Mouse (Mus musculus): ENCODE data around the gene Rbpjl. TPM values are rescaled to one million over a fixed set of nuclear protein-coding genes. Genes with fewer than 3 reads are reported as not detected.

Rbpjl gene
- total RNA-seq (2014; fragmentation: Nextera tagmentation) (not detected in 2 replicates), total RNA-seq (2017) (not detected in 2 replicates)

DNA sequence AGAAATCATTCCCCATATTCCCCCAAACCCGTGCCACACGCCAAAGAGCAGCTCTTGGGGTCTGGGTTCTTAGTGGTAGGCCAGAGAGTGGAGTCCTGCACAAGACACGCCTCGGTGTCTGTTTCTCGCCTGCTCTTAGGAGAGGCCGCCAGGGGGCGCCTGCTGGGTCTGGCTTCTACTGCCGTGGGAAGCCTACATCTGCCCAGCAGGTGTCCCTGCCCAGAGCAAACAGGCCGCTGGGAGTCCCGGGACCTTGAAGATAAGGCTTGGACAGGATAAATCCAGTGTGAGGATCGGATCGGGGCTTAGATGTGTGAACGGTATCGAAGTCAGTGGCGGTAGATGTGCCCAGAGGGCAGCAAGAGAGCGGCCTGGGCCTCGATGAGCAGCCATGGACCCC, at the start of gene Rbpjl:
TSS of gene Rbpjl (plus strand) at position 236 of the 400 bp plus-strand sequence.
- ATAC-seq (replicated peaks; ENCODE audit: poor library complexity, severe bottlenecking): peak; percentile 81

DNA sequence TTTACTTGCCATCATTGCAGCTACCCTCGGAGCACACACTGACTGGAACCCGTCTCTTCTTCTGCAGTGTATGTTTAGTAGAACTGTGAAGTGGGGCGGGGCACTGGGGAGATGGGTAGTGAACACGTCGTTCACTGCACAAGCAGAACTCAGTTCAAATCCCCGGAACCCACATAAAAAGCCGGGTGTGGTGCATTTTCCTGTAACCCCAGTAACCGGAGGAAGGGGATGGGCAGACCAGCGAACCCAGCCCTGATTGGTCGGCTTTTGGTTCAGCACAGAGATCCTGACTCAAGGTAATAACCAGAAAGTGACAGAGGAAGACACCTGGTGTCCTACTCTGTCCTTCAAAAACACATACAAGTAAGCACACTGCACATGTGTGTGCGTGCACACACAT, 49.6 kb upstream of the Rbpjl start:
- ATAC-seq (replicated peaks; ENCODE audit: poor library complexity, severe bottlenecking): no peak

DNA sequence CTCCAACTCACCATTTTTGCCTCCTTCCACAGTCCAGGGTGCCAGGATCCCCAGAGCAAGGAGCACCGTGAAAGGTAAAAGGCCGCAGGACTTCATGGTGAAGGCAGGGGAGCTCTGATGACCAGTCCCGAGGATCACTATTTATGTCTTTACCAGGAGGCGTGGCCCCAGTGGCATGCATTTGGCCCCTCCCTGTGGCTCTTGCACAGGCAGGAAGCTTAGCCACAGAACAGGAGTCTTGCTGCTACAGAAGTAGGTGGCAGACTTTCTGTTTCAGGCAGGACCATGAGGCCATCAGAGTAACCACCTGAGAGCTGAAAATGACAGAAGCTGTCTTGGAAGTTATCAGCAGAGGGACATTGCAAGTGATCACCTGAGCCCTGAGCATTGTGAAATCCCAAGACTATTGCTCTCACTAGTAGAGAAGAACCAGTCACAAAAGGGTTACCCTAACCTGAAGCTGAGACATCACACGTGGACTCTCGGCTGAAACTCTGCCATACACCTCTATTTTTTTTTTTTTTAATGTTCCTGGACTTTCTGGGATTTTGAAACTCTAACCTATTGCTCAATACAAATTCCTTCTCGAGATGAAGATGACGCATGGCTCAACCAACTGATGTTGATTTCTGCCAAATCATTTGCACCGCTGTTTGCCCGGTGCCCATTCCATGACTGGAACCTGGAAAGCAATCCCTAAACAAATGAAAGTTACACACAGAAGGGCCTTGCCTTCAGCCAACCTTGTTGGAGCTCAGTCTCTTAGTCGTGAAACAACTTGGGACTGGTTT, 46.6 kb upstream of the Rbpjl start:
- peak; percentile 75 for ATAC-seq (replicated peaks; ENCODE audit: poor library complexity, severe bottlenecking)

DNA sequence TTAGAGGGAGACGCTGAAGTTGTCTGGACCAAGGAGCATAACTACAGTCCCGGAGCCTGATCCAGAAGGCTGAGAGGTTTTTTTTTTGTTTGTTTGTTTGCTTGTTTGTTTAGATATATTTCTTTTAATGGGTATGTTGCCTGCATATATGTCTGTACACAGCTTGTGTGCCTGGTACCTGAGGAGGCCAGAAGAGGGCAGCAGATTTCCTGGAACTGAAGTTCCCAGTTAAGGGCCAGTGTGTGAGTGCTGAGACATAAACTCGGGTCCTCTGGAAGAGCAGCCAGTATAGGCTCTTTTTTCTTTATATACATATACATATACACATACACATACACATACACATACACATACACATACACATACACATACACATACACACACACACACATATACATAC, 44.6 kb upstream of the Rbpjl start:
- no peak for ATAC-seq (replicated peaks; ENCODE audit: poor library complexity, severe bottlenecking)

DNA sequence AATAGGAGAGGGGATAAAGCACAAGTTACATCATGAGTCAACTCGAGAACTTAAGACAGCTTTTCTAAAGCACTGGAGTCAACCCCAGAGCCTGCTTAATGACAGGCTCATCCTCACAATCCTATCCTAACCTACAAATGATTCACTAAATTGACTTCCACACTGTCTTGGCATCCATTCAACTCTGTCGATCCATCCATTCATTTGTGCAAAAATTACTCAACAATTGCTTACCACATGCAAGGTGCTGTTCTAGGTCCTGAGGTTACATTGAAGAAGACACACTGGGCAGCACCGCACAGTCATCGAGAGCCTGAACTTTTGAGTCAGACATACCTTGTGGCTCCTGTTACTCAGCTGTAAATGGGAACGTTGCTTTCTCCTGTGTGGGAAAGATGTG, 43.9 kb upstream of the Rbpjl start:
- ATAC-seq (replicated peaks; ENCODE audit: poor library complexity, severe bottlenecking): peak; percentile 33

DNA sequence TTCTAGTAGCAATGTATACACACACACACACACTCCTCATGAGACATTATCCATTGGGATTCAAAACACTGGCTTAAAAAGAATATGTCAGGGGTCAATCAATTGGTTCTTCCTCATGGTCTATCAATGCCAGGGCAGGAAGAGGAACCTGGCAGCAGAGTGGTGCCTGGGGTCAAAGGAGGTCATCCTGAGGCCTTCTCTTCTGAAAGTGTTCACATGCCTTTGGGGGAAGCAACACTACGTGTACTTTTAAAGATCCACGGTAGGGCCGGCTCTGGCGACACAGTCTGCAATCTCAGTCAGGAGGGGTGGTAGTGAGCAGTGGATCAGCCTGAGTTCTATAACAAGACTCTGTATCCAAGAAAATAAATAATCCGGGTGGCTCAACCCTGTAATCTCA, 43.3 kb upstream of the Rbpjl start:
- ATAC-seq (replicated peaks; ENCODE audit: poor library complexity, severe bottlenecking): peak; percentile 53

DNA sequence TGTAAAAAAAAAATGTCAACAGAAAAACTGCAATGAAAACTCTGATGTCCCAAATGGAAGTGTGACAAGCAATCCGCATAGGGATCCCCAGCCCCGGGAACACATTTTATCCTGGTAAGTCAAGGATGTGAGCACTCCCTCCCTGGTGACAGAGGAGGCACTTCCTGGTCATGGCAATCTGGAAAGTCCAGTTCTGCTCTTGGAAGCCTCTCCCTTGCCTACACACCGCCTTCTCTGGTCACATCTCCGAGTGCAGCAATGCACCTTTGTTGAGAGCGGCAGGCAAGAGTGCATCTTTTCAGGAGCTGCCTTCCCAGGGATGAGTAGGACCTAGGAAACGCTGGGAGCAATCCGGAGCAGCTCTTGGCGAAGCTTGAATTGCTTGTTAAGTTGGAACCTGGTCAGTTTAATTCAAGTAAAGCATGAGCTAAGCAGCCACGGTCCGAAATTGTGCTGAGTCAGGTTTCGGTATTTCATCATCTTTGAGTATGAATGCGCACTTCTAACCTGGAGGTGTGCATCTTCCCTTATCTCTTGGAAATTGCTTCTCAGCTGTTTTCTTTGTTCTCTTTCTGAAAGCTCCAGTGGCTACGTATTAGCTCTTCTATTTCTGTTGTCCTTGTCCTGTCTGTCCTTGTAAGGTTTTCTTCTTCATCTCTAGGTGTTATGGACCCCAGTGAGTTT, 41.8 kb upstream of the Rbpjl start:
- ATAC-seq (replicated peaks; ENCODE audit: poor library complexity, severe bottlenecking): no peak

DNA sequence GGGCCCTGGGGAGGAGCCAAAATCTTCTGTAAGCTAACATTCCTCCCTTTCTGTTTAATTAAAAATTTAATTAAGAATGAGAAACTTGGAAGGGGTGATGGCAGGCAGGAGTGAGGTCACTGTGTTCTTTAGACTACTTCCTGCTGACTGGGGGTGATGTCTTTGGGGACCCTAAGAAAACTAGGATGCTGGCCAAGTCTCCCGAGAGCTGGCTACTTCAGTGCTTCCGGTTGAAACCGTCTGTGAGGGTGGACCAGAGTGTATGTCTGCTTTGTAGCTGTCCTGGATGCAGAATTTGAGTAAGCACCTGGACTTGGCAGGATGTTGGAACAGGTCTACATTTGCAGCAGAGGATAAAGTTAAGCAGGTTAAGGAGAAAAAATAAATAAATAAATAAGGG, 36.0 kb upstream of the Rbpjl start:
- ATAC-seq (replicated peaks; ENCODE audit: poor library complexity, severe bottlenecking): no peak

DNA sequence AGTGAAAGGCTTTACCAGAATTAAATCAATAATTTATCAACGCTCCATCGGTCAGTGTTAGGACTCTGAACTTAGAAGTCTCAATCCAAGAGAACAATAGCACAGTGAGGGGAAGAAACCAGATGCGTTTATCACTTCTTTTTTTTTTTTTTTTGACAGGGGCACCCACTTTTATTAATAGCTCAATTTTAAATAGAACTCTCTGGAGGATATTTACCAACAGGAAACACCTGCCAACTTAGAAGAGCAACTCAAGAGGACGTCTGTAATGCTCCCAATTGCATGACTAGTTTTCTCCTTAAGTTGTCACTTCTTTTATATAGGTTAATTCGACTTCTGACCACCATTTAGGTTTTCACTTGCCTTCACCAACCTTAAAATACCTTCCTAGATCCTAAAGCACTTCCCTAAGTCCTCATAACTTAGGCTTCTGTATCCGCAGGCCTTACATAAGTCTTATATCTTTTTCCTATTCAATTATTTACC, 34.3 kb upstream of the Rbpjl start:
- ATAC-seq (replicated peaks; ENCODE audit: poor library complexity, severe bottlenecking): peak; percentile 43

DNA sequence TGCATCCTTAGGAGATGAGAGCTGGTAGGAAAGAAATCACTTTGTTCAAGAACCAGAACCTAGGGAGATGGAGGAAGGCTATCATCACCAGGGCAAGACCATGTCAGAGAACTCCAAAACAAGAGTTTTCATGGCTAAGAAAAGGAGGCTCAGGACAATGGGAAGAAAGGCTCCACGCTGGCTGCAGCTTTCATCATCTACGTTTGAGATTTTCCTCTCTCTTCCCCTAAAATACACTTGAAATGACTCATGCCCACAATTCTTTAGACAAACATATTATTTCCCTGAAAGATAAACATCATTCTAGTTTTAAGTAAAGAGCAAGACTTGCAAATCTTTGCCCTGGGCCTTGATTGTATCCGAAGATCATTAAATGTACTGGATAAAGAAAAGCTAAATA, 31.6 kb upstream of the Rbpjl start:
- no peak for ATAC-seq (replicated peaks; ENCODE audit: poor library complexity, severe bottlenecking)

DNA sequence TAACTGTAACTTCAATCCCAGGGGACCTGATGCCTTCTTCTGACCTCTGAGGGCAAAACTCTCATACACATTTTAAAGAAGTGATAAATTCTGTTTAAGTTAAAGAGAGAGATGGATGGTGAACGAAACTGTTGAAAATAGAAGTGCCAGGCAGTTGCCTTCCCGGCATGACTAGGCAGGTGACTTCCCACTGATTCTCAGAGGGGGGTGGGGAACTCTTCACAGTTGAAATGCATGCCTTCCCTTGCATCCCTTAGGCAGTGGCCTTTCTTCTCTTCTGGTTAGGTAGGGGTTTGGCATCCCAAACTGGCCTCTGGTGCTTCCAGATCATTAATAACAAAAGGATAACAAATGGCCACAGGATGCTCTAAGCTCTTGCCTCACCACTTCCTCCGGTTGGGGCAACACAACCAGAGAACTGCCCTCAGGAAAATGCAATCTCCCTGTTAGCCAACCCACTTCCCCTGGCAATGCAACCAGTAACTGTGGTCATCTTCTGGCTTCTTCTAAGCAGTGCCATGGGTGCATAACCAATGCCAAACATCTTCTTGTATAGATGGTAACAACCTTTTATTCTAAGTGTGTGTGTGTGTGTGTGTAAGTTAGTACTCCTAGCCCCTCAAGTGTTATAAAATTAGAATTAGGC, 30.4 kb upstream of the Rbpjl start:
- ATAC-seq (replicated peaks; ENCODE audit: poor library complexity, severe bottlenecking): peak; percentile 86

DNA sequence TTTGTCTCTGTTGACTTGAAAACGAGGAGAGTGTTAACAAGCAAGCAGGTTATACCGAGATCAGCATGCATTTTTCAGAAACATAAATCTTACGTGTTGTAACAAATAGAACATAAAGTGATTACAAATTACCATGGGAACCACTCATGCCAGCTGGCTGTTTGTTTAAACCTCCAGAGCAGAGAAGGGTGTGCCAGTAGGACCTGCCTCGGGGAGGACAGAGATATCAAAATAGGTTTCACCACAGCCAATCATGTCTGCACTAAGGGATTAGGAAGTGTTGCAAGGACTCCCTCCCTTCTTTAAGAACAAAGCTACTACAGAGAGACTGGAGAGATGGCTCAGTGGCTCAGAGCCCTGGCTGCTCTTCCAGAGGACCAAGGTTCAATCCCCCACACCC, 29.8 kb upstream of the Rbpjl start:
- ATAC-seq (replicated peaks; ENCODE audit: poor library complexity, severe bottlenecking): peak; percentile 86

DNA sequence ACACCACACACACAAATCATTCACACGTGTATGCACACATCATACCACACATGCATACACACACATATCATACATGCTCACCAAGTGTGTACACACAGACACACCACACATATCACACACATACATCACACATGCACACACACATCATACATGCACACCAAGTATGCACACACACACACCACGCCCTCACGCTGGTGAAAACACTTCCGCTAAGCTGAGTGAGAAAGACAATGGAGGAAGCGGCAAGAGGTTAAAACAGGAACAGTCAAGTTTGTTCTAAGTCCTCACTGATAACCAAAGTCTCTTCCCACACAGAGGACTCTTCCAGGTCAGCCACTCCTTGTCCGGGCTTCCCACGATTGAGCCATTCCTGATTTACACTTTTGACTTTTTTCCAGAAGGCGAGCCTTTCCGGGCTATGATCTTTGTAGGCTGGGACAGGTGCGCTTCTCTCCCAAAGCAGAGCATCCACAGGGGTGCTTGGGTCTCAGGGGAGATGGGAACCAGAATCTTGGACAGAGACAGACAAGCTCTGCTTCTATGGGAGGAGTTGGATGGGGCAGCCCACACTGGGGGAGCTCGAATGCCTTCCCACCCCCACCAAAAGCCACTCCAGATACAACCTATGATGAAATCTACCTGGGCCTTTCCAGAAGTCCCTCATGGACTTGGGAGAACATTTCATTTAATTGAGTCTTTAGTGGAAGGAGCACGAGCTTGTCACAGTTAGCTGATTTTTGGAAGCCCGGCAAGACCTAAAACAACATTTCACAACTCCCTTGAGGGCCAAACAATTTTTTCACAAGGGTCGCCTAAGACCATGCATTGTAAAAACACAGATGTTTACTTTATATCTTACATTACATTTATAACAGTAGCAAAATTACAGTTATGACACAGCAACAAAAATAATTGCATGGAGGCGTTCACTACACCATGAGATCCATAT, 25.2 kb upstream of the Rbpjl start:
- 0 out of 2 replicates have a peak, but pooled peaks have one; percentile 20 for ATAC-seq (replicated peaks; ENCODE audit: poor library complexity, severe bottlenecking)

DNA sequence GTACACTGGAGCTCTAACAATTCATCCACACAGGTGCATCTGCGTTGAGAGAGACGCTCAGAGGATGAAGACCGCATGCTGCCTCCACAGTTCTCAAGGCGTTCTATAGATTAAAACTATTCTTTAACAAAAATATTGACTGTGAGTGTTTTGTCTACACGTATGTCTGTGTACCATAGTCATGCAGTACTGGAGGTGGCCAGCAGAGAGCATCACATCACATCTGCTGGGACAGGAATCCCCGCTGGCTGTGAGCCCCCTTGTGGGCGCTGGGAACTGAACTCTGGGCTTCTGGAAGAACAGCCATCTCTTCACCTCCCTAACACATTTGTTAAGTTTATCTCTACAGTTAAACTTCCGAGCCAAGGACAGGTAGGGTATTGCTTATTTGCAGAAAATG, 21.2 kb upstream of the Rbpjl start:
- no peak for ATAC-seq (replicated peaks; ENCODE audit: poor library complexity, severe bottlenecking)

DNA sequence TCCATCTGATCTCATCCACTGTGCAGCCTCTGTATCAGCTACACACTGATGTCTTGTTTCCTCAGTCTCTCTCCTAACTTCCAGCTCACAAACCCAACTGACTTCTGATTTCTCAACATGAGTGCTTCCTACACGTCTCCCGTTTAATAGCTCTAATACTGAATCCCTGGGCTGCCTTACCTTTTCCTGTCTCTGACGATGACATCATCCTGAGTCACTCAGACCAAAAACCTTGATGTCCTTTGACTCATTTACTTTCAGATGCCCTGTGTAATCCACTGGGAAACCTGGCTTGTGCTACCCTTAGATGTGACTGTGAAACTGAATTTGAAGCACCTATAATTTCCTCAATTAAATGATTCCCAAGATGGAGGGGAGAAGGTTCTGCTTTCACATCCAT, 20.0 kb upstream of the Rbpjl start:
- 0 out of 2 replicates have a peak, but pooled peaks have one; percentile 3 for ATAC-seq (replicated peaks; ENCODE audit: poor library complexity, severe bottlenecking)

DNA sequence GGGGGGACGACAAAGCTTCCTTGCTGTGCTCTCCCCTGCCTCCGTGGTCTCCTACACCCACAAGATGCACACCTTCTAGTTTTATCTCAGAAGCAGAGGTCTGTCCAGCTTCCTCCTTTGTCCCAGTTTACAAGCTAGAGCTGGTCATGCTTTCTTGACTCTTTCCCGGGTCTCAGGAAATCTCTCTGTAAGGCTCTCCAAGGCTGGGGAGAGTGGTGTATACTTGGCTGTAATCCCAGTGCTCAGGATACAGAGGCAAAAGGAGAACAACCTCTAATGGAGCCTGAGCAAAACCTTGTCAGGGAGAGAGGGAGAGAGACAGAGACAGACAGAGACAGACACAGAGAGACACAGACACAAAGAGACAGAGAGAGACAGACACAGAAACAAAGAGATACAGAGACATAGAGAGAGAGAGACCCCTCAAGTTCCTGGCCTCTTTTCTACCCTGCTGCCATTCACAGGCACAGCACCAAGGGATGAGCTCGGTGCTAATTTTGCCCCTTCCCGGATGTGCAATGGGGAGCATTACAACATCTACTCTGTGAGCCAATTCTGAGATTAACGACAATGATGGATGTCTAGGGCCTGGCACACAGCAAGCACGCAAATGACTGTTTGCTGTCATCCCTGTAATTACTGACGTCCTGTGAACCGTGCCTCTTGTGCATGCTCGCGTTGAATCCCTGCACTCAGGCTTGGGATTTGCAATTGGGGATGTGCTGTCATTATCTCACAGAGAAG, 19.1 kb upstream of the Rbpjl start:
- peak; percentile 63 for ATAC-seq (replicated peaks; ENCODE audit: poor library complexity, severe bottlenecking)

DNA sequence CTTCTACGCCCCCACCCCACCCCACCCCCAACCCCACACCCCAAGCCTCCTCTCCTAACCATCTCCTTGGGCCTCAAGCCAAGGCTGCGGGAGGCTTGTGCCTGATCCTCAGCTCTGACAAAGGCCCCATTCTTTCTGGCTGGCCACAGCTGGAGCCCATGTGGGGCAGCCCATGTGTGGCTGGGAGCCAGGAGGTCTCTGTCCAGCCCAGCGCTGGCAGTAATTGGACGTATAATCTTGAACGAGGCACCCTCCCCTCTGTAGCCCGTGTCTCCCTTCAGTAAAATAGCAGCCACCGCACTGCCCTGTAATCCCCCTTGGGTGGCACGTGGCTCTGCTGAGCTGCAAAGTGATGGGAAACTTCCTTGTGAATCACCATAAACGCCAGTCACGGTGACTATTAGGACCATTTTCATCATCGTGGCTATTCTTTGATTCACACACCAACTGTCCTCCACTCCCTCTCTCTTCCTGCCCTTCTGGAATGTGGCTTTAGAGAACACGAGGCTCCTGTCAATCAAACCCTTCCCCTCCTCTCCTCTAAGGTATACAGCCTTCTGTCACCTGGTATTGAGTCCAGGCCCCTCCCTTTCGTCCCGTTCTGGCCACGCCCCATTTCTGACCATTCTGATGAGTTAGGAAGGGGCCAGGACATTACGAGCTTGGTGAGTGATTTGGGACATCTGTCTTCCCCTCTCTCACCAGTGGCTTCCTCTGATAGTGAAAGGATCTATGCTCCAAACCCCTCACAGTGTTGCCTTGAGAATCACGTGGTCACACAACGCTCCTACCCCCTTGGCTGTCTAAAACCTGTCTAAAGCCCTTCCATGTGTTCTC, 16.8 kb upstream of the Rbpjl start:
- ATAC-seq (replicated peaks; ENCODE audit: poor library complexity, severe bottlenecking): peak; percentile 11

DNA sequence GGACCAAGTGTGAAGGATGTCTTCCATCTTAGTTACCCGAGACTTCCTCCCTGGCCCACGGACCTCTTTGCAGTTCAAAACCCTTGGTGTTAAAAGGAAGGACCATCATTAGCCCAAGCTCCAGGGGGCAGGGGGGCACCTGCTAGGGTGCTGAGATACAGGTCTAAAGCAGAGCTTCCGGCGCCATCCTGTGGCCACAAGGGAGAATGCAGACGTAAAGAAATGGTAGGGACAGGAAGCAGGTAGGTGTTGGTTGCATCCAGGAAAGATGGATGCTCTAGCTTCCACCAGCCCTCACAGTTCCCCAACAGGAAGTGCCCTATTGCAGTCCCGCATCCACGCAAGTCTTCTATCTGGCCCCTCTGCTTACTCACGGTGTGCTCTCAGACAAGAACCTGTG, 16.0 kb upstream of the Rbpjl start:
- ATAC-seq (replicated peaks; ENCODE audit: poor library complexity, severe bottlenecking): peak; percentile 53
